Mouse (Mus musculus): ENCODE data around the gene Park7. TPM values are rescaled to one million over a fixed set of nuclear protein-coding genes. Genes with fewer than 3 reads are reported as not detected.

The Park7 gene
- 273 TPM for polyA plus RNA-seq (2017; shearing (Covaris generic))

GRCm38 (mm10) chr4:150914290-150914733, at the start of gene Park7, which contains the start of gene Tnfrsf9:
Park7 (minus strand) TSS chr4:150914437.
Tnfrsf9 (plus strand) TSS chr4:150914562.

GRCm38 (mm10) chr4:150853680-150854461, 60.4 kb downstream of the Park7 start, which contains the start of gene Errfi1:
Errfi1 (plus strand) TSS chr4:150853919.

Other genes starting within 250 kb of the Park7 start
- gene Errfi1, start 60.5 kb downstream of the Park7 start, polyA plus RNA-seq (2017; shearing (Covaris generic)) = 52.8 TPM
- gene Tnfrsf9, start 125 bp upstream of the Park7 start, polyA plus RNA-seq (2017; shearing (Covaris generic)) = 32.9 TPM
- not detected for gene Uts2, start 82.7 kb upstream of the Park7 start, polyA plus RNA-seq (2017; shearing (Covaris generic))
- gene Per3, start 130.2 kb upstream of the Park7 start, polyA plus RNA-seq (2017; shearing (Covaris generic)) = 5.4 TPM
- gene Vamp3, start 143.5 kb upstream of the Park7 start, polyA plus RNA-seq (2017; shearing (Covaris generic)) = 77.0 TPM
- not detected for gene Gm13090, start 175.1 kb upstream of the Park7 start, polyA plus RNA-seq (2017; shearing (Covaris generic))